Mouse (Mus musculus): ENCODE data around the gene Pdpn. TPM values are rescaled to one million over a fixed set of nuclear protein-coding genes. Genes with fewer than 3 reads are reported as not detected.

Pdpn gene
- polyA plus RNA-seq, 1 experiment from 2014 or later: 29.6 TPM

DNA sequence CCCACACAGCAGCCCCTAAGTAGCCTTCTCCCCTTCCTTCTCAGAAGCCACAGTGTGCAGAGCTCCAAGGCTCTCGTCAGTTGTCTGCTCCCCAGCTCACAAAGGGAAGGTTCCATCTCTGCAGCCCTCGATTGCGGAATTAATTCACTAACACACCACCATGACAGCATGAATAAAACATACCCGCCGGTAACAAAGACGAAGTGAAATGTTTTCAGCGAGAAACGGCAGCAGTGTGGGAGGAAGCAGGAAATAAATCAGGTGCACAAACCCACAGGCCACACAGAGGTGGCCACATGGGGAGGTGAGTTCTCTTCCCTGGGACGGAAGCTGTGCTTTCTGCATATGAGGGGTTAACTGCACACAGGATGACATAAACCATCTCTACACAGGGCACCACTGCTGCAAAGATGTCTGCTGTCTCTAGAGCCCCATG lies 80.0 kb downstream of the Pdpn start:
- Histone ChIP-seq H3K9ac (ENCODE audit: low read length) (no peak overlapping the region), H3K4me3 (ENCODE audit: low read depth, low read length) (no peak overlapping the region), H3K36me3 (ENCODE audit: control insufficient read depth, insufficient read depth, low read length) (no peaks in the 10 kb centered on the region), H3K27ac (replicated peaks; ENCODE audit: low read depth, low read length) (no peak overlapping the region), H3K4me1 (ENCODE audit: control insufficient read depth, insufficient read depth, low read length) (no peaks in the 10 kb centered on the region), H3K9me3 (ENCODE audit: control insufficient read depth, low read length) (no peaks in the 10 kb centered on the region), H3K4me2 (ENCODE audit: low read depth, severe bottlenecking) (no peak overlapping the region), H3K27me3 (ENCODE audit: control insufficient read depth, insufficient read depth, low read length) (no peaks in the 10 kb centered on the region)
- no peak for ATAC-seq (ENCODE audit: insufficient number of reproducible peaks, low FRiP score, low TSS enrichment, low read depth)
- 57% methylated on average over 9 of the region's 9 CpGs for WGBS
- no peak for DNase-seq (ENCODE audit: low spot score)

DNA sequence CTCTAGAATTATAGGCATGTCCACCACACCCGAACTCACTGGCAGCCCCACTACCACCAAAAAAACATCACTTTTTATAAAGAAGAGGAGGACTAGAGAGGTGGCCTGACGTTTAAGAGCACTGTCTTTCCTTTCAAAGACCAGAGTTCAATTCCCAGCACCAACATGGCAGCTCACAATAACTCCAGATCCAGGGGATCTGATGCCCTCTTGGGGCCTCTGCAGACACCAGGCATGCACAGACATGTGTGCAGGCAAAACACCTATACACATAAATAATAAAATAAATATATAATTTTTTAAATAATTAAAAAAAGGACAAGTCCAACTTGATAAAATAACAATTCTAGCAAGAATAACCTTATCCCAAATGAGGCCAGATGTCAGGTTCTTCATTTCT lies 80.5 kb downstream of the Pdpn start:
- H3K4me1 ChIP-seq (ENCODE audit: control insufficient read depth, insufficient read depth, low read length): no peaks in the 10 kb centered on the region
- H3K27ac ChIP-seq (replicated peaks; ENCODE audit: low read depth, low read length): no peak overlapping the region
- 87% methylated on average over 2 of the region's 2 CpGs for WGBS
- H3K4me3 ChIP-seq (ENCODE audit: low read depth, low read length): no peak overlapping the region
- no peaks in the 10 kb centered on the region for H3K36me3 ChIP-seq (ENCODE audit: control insufficient read depth, insufficient read depth, low read length)
- H3K27me3 ChIP-seq (ENCODE audit: control insufficient read depth, insufficient read depth, low read length): no peaks in the 10 kb centered on the region
- H3K9ac ChIP-seq (ENCODE audit: low read length): no peak overlapping the region
- H3K9me3 ChIP-seq (ENCODE audit: control insufficient read depth, low read length): no peaks in the 10 kb centered on the region
- DNase-seq (ENCODE audit: low spot score) (no peak), ATAC-seq (ENCODE audit: insufficient number of reproducible peaks, low FRiP score, low TSS enrichment, low read depth) (no peak)
- no peak overlapping the region for H3K4me2 ChIP-seq (ENCODE audit: low read depth, severe bottlenecking)

Other genes with a start within 250 kb of the Pdpn start
- 15.8 and 16.9 TPM in 2 replicates for gene Prdm2, start 86.6 kb downstream of the Pdpn start, polyA plus RNA-seq (2014; fragmentation: Nextera tagmentation; extraction: Ambion mirVana)
- gene Lrrc38, start 50.2 kb upstream of the Pdpn start, polyA plus RNA-seq (2014; fragmentation: Nextera tagmentation; extraction: Ambion mirVana): 0.11 and 0.41 TPM in 2 replicates
- gene Pramel1, start 94.9 kb upstream of the Pdpn start, polyA plus RNA-seq (2014; fragmentation: Nextera tagmentation; extraction: Ambion mirVana): not detected in 2 replicates
- gene Pramef8, start 112.9 kb upstream of the Pdpn start, polyA plus RNA-seq (2014; fragmentation: Nextera tagmentation; extraction: Ambion mirVana): 16.8 and 19.7 TPM in 2 replicates
- not detected in 2 replicates for gene Oog4, start 150.8 kb upstream of the Pdpn start, polyA plus RNA-seq (2014; fragmentation: Nextera tagmentation; extraction: Ambion mirVana)
- gene Gm13043, start 211.8 kb upstream of the Pdpn start, polyA plus RNA-seq (2014; fragmentation: Nextera tagmentation; extraction: Ambion mirVana): not detected in 2 replicates
- not detected in 2 replicates for gene Gm13040, start 236.4 kb upstream of the Pdpn start, polyA plus RNA-seq (2014; fragmentation: Nextera tagmentation; extraction: Ambion mirVana)